In the genomic region with DNA sequence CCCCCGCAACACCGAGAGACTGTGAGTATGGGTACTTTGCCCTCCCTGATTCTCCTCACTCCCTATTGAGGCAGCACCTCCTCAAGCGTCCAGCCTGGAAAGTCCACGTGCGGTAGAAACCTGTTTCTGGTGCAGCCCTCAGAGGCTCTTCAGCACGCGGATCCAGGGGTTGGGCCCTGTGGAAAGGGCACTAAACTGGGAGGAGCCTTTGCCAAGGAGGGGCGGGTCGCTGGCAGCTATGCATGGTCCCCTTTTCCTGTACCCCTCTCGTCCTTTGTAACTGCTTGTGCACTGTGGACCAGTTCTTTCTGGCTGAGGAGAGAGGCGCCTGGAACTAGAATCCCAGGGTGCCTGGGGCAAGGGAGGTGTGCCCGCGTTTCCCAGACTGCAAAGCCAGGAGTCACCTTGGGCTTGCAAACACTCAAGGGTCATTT, we compare ENCODE assay signal across 9 mouse cellular contexts. TPM values are rescaled to one million over a fixed set of nuclear protein-coding genes. Genes with fewer than 3 reads are reported as not detected.
DNase-seq lines count a peak whose midpoint lies in the region; ATAC-seq and TF ChIP-seq lines count a peak whose summit lies in the region.
"Had no signal": no experiment of that assay in that cellular context is flagged by ENCODE, and none has a peak within 500 bp of the region (broad histone marks: within the 10 kb centered on the region; RNA-seq: fewer than 3 reads in every experiment).

No protein-coding gene starts in this region.

- H3K4me3 ChIP-seq in layer of hippocampus, adult 2 months = peak overlapping the region; percentile 76
- H3K4me3 ChIP-seq in heart, embryonic 15.5 days = peak overlapping the region; percentile 65
- peak overlapping the region; percentile 59 for H3K4me3 ChIP-seq in kidney, postnatal 0 days (replicated peaks; ENCODE audit: low read depth, low read length)

- WGBS in heart, embryonic 15.5 days = 2% methylated on average over 13 of the region's 13 CpGs
- WGBS in kidney, postnatal 0 days = 1% methylated on average over 13 of the region's 13 CpGs

- peaks cover 30% of the 10 kb centered on the region for H3K4me1 ChIP-seq in heart, embryonic 15.5 days (replicated peaks)
- H3K4me1 ChIP-seq in kidney, postnatal 0 days (replicated peaks; ENCODE audit: insufficient read depth, low read length) = peaks cover 16% of the 10 kb centered on the region; the same call in 1 of the 2 replicates

- H3K27me3 ChIP-seq in heart, embryonic 15.5 days = peaks cover 22% of the 10 kb centered on the region
- H3K27me3 ChIP-seq in kidney, postnatal 0 days (ENCODE audit: insufficient read depth, low read length) = no peaks in the 10 kb centered on the region

- TF ChIP-seq CTCF in layer of hippocampus, adult 2 months (conservative IDR thresholded peaks at IDR 0.05) = no peak
- TF ChIP-seq CTCF in kidney, postnatal 0 days (IDR thresholded peaks at IDR 0.05; ENCODE audit: low read depth) = no peak

- no peaks in the 10 kb centered on the region for H3K9me3 ChIP-seq in heart, embryonic 15.5 days (replicated peaks)
- H3K9me3 ChIP-seq in kidney, postnatal 0 days (replicated peaks; ENCODE audit: low read length) = no peaks in the 10 kb centered on the region

- H3K9ac ChIP-seq in heart, embryonic 15.5 days = peak overlapping the region; percentile 74
- H3K9ac ChIP-seq in kidney, postnatal 0 days (ENCODE audit: low read depth, low read length) = peak overlapping the region; percentile 64

- H3K27ac ChIP-seq in layer of hippocampus, adult 2 months = peak overlapping the region; percentile 23; the same call in 1 of the 2 replicates
- no peak overlapping the region; the same call in 1 of the 2 replicates for H3K27ac ChIP-seq in heart, embryonic 15.5 days
- peak overlapping the region; percentile 69; the same call in 1 of the 2 replicates for H3K27ac ChIP-seq in kidney, postnatal 0 days

- DNase-seq in layer of hippocampus, adult 2 months (ENCODE audit: low spot score in 2 of 2) = no peak
- no peak for DNase-seq in layer of hippocampus, adult 8-10 months (ENCODE audit: low spot score in 2 of 2)
- peak; percentile 12 to 28 for DNase-seq in adrenal gland, postnatal 36 days
- DNase-seq in kidney, postnatal 0 days (ENCODE audit: low spot score) = peak; percentile 68
- peak; percentile 30 for DNase-seq in mesoderm, embryonic 11.5 days (ENCODE audit: low read depth, low spot score)
- DNase-seq in thymus, postnatal 14 days = no peak

- ATAC-seq in heart, embryonic 15.5 days (replicated peaks; ENCODE audit: insufficient number of reproducible peaks, insufficient read depth, low FRiP score, low read depth) = peak; percentile 28; the same call in 1 of the 2 replicates
- peak; percentile 71 for ATAC-seq in kidney, postnatal 0 days (replicated peaks; ENCODE audit: low FRiP score, low read depth)
- no peak for ATAC-seq in megakaryocyte-erythroid progenitor cell, adult 5-6 weeks (replicated peaks; ENCODE audit: low FRiP score, low TSS enrichment, poor library complexity, severe bottlenecking)

- H3K36me3 ChIP-seq in heart, embryonic 15.5 days = no peaks in the 10 kb centered on the region
- no peaks in the 10 kb centered on the region for H3K36me3 ChIP-seq in kidney, postnatal 0 days (ENCODE audit: insufficient read depth, low read length)

- H3K4me2 ChIP-seq in heart, embryonic 15.5 days = peak overlapping the region; percentile 96
- peak overlapping the region; percentile 79 for H3K4me2 ChIP-seq in kidney, postnatal 0 days (ENCODE audit: low read length)

RNA-seq across cellular contexts. Expression of gene Slit2, which starts 2.3 kb away (rescaled TPM):
- total RNA-seq in layer of hippocampus, adult 2 months (2021) = 10 to 100 TPM; 36.8 to 42.5 TPM
- 10 to 100 TPM; 33.1 to 46.2 (median 41.9) TPM for total RNA-seq in layer of hippocampus, adult 8-10 months (2022)
- 10 to 100 TPM in 1 of 2 experiments, 1 to 10 TPM in 1; 4.4 to 30.0 TPM for total RNA-seq in adrenal gland, postnatal 36 days (2021)
- polyA plus RNA-seq in heart, embryonic 15.5 days (2015; fragmentation: Nextera tagmentation; extraction: Ambion mirVana) = 20.6 and 27.9 TPM in 2 replicates
- 18.3 and 20.2 TPM in 2 replicates for polyA plus RNA-seq in kidney, postnatal 0 days (2015; fragmentation: Nextera tagmentation; extraction: Ambion mirVana)
- total RNA-seq in megakaryocyte-erythroid progenitor cell, adult 5-6 weeks (2014; fragmentation: Nextera tagmentation) = not detected in 2 replicates
- total RNA-seq in megakaryocyte-erythroid progenitor cell, adult 5-6 weeks (2017) = not detected in 2 replicates
- total RNA-seq: MEL had no signal

Comparison
In these comparisons a context has a peak if more than half of its experiments do, and no peak if none do; other contexts are left out.
1. DNase-seq: peak in adrenal gland, postnatal 36 days (2 of 2), kidney, postnatal 0 days (single experiment) and mesoderm, embryonic 11.5 days (single experiment); none in layer of hippocampus, adult 2 months (0 of 2), layer of hippocampus, adult 8-10 months (0 of 2) and thymus, postnatal 14 days (single experiment).
2. RNA of gene Slit2, which starts 2.3 kb away (total RNA-seq): 33.1 to 46.2 TPM in layer of hippocampus, adult 8-10 months, 36.8 to 42.5 TPM in layer of hippocampus, adult 2 months and 4.4 to 30.0 TPM in adrenal gland, postnatal 36 days; not detected in megakaryocyte-erythroid progenitor cell, adult 5-6 weeks; every median in the first group is over 4 times any median in the second.
3. Peak in every context shown above with its lines, with median percentiles within 50 percentile points of each other: H3K4me3 ChIP-seq.